Mouse (Mus musculus): ENCODE measurements around the gene Them7.

The Them7 gene

GRCm38 (mm10) chr2:105301531-105301930, 77.4 kb downstream of the Them7 start:
- DNase-seq (ENCODE audit: extremely low read depth, insufficient read length, low spot score), result no peak

GRCm38 (mm10) chr2:105303962-105304514, 79.9 kb downstream of the Them7 start:
- no peak for DNase-seq (ENCODE audit: extremely low read depth, insufficient read length, low spot score)

GRCm38 (mm10) chr2:105305876-105306275, 81.8 kb downstream of the Them7 start:
- DNase-seq (ENCODE audit: extremely low read depth, insufficient read length, low spot score), result no peak

GRCm38 (mm10) chr2:105311414-105311813, 87.3 kb downstream of the Them7 start:
- no peak for DNase-seq (ENCODE audit: extremely low read depth, insufficient read length, low spot score)

GRCm38 (mm10) chr2:105311991-105312390, 87.9 kb downstream of the Them7 start:
- no peak for DNase-seq (ENCODE audit: extremely low read depth, insufficient read length, low spot score)

GRCm38 (mm10) chr2:105313077-105313476, 89.0 kb downstream of the Them7 start:
- DNase-seq (ENCODE audit: extremely low read depth, insufficient read length, low spot score), result no peak

GRCm38 (mm10) chr2:105317556-105318184, 93.5 kb downstream of the Them7 start:
- no peak for DNase-seq (ENCODE audit: extremely low read depth, insufficient read length, low spot score)

- DNase-seq (ENCODE audit: extremely low read depth, insufficient read length, low spot score), result no peak
These were observed 101.9 kb downstream of the Them7 start for GRCm38 (mm10) chr2:105326067-105326466.

- no peak for DNase-seq (ENCODE audit: extremely low read depth, insufficient read length, low spot score)
These were observed 105.9 kb downstream of the Them7 start for GRCm38 (mm10) chr2:105330024-105330423.

GRCm38 (mm10) chr2:105333107-105333506, 109.0 kb downstream of the Them7 start:
- DNase-seq (ENCODE audit: extremely low read depth, insufficient read length, low spot score), result no peak

GRCm38 (mm10) chr2:105333976-105334713, 110.0 kb downstream of the Them7 start:
- DNase-seq (ENCODE audit: extremely low read depth, insufficient read length, low spot score), result peak; percentile 21

GRCm38 (mm10) chr2:105335661-105336060, 111.5 kb downstream of the Them7 start:
- DNase-seq (ENCODE audit: extremely low read depth, insufficient read length, low spot score), result no peak

- no peak for DNase-seq (ENCODE audit: extremely low read depth, insufficient read length, low spot score)
These were observed 112.4 kb downstream of the Them7 start for GRCm38 (mm10) chr2:105336314-105337027.

- no peak for DNase-seq (ENCODE audit: extremely low read depth, insufficient read length, low spot score)
These were observed 113.2 kb downstream of the Them7 start for GRCm38 (mm10) chr2:105337171-105337875.

GRCm38 (mm10) chr2:105339993-105340392, 115.9 kb downstream of the Them7 start:
- no peak for DNase-seq (ENCODE audit: extremely low read depth, insufficient read length, low spot score)

GRCm38 (mm10) chr2:105348886-105349285, 124.8 kb downstream of the Them7 start:
- no peak for DNase-seq (ENCODE audit: extremely low read depth, insufficient read length, low spot score)

- no peak for DNase-seq (ENCODE audit: extremely low read depth, insufficient read length, low spot score)
These were observed 132.7 kb downstream of the Them7 start for GRCm38 (mm10) chr2:105356791-105357190.

GRCm38 (mm10) chr2:105358040-105358439, 133.9 kb downstream of the Them7 start:
- DNase-seq (ENCODE audit: extremely low read depth, insufficient read length, low spot score), result no peak

GRCm38 (mm10) chr2:105367623-105368022, 143.5 kb downstream of the Them7 start:
- DNase-seq (ENCODE audit: extremely low read depth, insufficient read length, low spot score), result no peak

- no peak for DNase-seq (ENCODE audit: extremely low read depth, insufficient read length, low spot score)
These were observed 146.1 kb downstream of the Them7 start for GRCm38 (mm10) chr2:105370240-105370639.

GRCm38 (mm10) chr2:105370698-105371097, 146.6 kb downstream of the Them7 start:
- no peak for DNase-seq (ENCODE audit: extremely low read depth, insufficient read length, low spot score)
